Mouse (Mus musculus): ENCODE results near the gene Pkig. TPM values are rescaled to one million over a fixed set of nuclear protein-coding genes. Genes with fewer than 3 reads are reported as not detected.

Pkig gene
- total and polyA plus RNA-seq, 2 experiments from 2014 or later = 70.8 to 141 TPM

- H3K27ac ChIP-seq = peak overlapping the region; percentile 48
- no peak for TF ChIP-seq CTCF (IDR thresholded peaks at IDR 0.05; ENCODE audit: low read depth)
- no peak overlapping the region for H3K4me2 ChIP-seq (ENCODE audit: low read depth, low read length)
- no peaks in the 10 kb centered on the region for H3K9me3 ChIP-seq (ENCODE audit: low read length)
- H3K4me3 ChIP-seq (ENCODE audit: low read length) = no peak overlapping the region
- DNase-seq (ENCODE audit: low spot score) = no peak
- peaks cover 7% of the 10 kb centered on the region; the same call in 1 of the 2 replicates for H3K4me1 ChIP-seq (ENCODE audit: insufficient read depth, low read length)
- no peak overlapping the region for H3K9ac ChIP-seq (replicated peaks; ENCODE audit: low read length)
- no peaks in the 10 kb centered on the region for H3K27me3 ChIP-seq (ENCODE audit: insufficient read depth, low read length)
- WGBS = 55% methylated on average over 9 of the region's 9 CpGs
- ATAC-seq = no peak
- no peaks in the 10 kb centered on the region for H3K36me3 ChIP-seq (ENCODE audit: insufficient read depth, low read length)
Measured at GRCm38 (mm10) chr2:163693716-163694314, 35.6 kb downstream of the Pkig start.

GRCm38 (mm10) chr2:163696763-163697162 lies 38.6 kb downstream of the Pkig start:
- H3K9ac ChIP-seq (replicated peaks; ENCODE audit: low read length) = no peak overlapping the region
- H3K4me2 ChIP-seq (ENCODE audit: low read depth, low read length) = no peak overlapping the region
- H3K4me1 ChIP-seq (ENCODE audit: insufficient read depth, low read length) = peaks cover 4% of the 10 kb centered on the region; the same call in 1 of the 2 replicates
- no peaks in the 10 kb centered on the region for H3K9me3 ChIP-seq (ENCODE audit: low read length)
- no peaks in the 10 kb centered on the region for H3K27me3 ChIP-seq (ENCODE audit: insufficient read depth, low read length)
- TF ChIP-seq CTCF (IDR thresholded peaks at IDR 0.05; ENCODE audit: low read depth) = no peak
- no peak overlapping the region for H3K4me3 ChIP-seq (ENCODE audit: low read length)
- H3K27ac ChIP-seq = no peak overlapping the region
- DNase-seq (ENCODE audit: low spot score) (no peak), ATAC-seq (no peak)
- H3K36me3 ChIP-seq (ENCODE audit: insufficient read depth, low read length) = no peaks in the 10 kb centered on the region
- 45% methylated on average over 2 of the region's 2 CpGs for WGBS

- H3K9ac ChIP-seq (replicated peaks; ENCODE audit: low read length) = no peak overlapping the region
- no peaks in the 10 kb centered on the region for H3K27me3 ChIP-seq (ENCODE audit: insufficient read depth, low read length)
- TF ChIP-seq CTCF (IDR thresholded peaks at IDR 0.05; ENCODE audit: low read depth) = no peak
- no peaks in the 10 kb centered on the region for H3K36me3 ChIP-seq (ENCODE audit: insufficient read depth, low read length)
- DNase-seq (ENCODE audit: low spot score) = no peak
- WGBS = 52% methylated on average over 13 of the region's 16 CpGs
- no peak for ATAC-seq
- H3K27ac ChIP-seq = 0 out of 2 replicates have a peak overlapping the region, but pooled peaks have one; percentile 16
- H3K4me2 ChIP-seq (ENCODE audit: low read depth, low read length) = no peak overlapping the region
- H3K9me3 ChIP-seq (ENCODE audit: low read length) = no peaks in the 10 kb centered on the region
- no peak overlapping the region for H3K4me3 ChIP-seq (ENCODE audit: low read length)
- peaks cover 4% of the 10 kb centered on the region; the same call in 1 of the 2 replicates for H3K4me1 ChIP-seq (ENCODE audit: insufficient read depth, low read length)
Measured at GRCm38 (mm10) chr2:163697764-163698480, 39.7 kb downstream of the Pkig start.

GRCm38 (mm10) chr2:163699078-163699780 lies 41.0 kb downstream of the Pkig start:
- Histone ChIP-seq H3K4me3 (ENCODE audit: low read length) (no peak overlapping the region), H3K4me1 (ENCODE audit: insufficient read depth, low read length) (peaks cover 4% of the 10 kb centered on the region; the same call in 1 of the 2 replicates), H3K9ac (replicated peaks; ENCODE audit: low read length) (no peak overlapping the region), H3K36me3 (ENCODE audit: insufficient read depth, low read length) (no peaks in the 10 kb centered on the region; the same call in 1 of the 2 replicates), H3K9me3 (ENCODE audit: low read length) (no peaks in the 10 kb centered on the region), H3K4me2 (ENCODE audit: low read depth, low read length) (no peak overlapping the region), H3K27ac (no peak overlapping the region), H3K27me3 (ENCODE audit: insufficient read depth, low read length) (no peaks in the 10 kb centered on the region)
- WGBS = 62% methylated on average over 11 of the region's 11 CpGs
- peak; percentile 38 for TF ChIP-seq CTCF (IDR thresholded peaks at IDR 0.05; ENCODE audit: low read depth)
- peak; percentile 47; the same call in 1 of the 2 replicates for ATAC-seq
- peak; percentile 18 for DNase-seq (ENCODE audit: low spot score)

GRCm38 (mm10) chr2:163702431-163702830 lies 44.2 kb downstream of the Pkig start:
- Histone ChIP-seq H3K27ac (no peak overlapping the region), H3K27me3 (ENCODE audit: insufficient read depth, low read length) (no peaks in the 10 kb centered on the region), H3K9me3 (ENCODE audit: low read length) (no peaks in the 10 kb centered on the region), H3K4me2 (ENCODE audit: low read depth, low read length) (no peak overlapping the region), H3K4me3 (ENCODE audit: low read length) (no peak overlapping the region), H3K36me3 (ENCODE audit: insufficient read depth, low read length) (no peaks in the 10 kb centered on the region; the same call in 1 of the 2 replicates), H3K4me1 (ENCODE audit: insufficient read depth, low read length) (no peaks in the 10 kb centered on the region), H3K9ac (replicated peaks; ENCODE audit: low read length) (no peak overlapping the region)
- WGBS = 65% methylated on average over 7 of the region's 7 CpGs
- no peak for TF ChIP-seq CTCF (IDR thresholded peaks at IDR 0.05; ENCODE audit: low read depth)
- DNase-seq (ENCODE audit: low spot score) = no peak
- ATAC-seq = no peak

- H3K4me3 ChIP-seq (ENCODE audit: low read length) = no peak overlapping the region
- no peaks in the 10 kb centered on the region for H3K27me3 ChIP-seq (ENCODE audit: insufficient read depth, low read length)
- no peaks in the 10 kb centered on the region; the same call in 1 of the 2 replicates for H3K36me3 ChIP-seq (ENCODE audit: insufficient read depth, low read length)
- no peak for DNase-seq (ENCODE audit: low spot score)
- no peaks in the 10 kb centered on the region for H3K4me1 ChIP-seq (ENCODE audit: insufficient read depth, low read length)
- H3K9ac ChIP-seq (replicated peaks; ENCODE audit: low read length) = no peak overlapping the region
- TF ChIP-seq CTCF (IDR thresholded peaks at IDR 0.05; ENCODE audit: low read depth) = no peak
- WGBS = 65% methylated on average over 5 of the region's 5 CpGs
- H3K27ac ChIP-seq = 0 out of 2 replicates have a peak overlapping the region, but pooled peaks have one; percentile 8
- ATAC-seq = no peak
- H3K9me3 ChIP-seq (ENCODE audit: low read length) = no peaks in the 10 kb centered on the region
- H3K4me2 ChIP-seq (ENCODE audit: low read depth, low read length) = no peak overlapping the region
Measured at GRCm38 (mm10) chr2:163702921-163703320, 44.7 kb downstream of the Pkig start.
